Mouse (Mus musculus): ENCODE measurements at regions not wholly inside any gene's neighbourhood (a gene's known extent, or its start where the extent isn't known, plus 50 kb on each side); places are given as distances from the start of the nearest gene placed in this dataset.

DNA sequence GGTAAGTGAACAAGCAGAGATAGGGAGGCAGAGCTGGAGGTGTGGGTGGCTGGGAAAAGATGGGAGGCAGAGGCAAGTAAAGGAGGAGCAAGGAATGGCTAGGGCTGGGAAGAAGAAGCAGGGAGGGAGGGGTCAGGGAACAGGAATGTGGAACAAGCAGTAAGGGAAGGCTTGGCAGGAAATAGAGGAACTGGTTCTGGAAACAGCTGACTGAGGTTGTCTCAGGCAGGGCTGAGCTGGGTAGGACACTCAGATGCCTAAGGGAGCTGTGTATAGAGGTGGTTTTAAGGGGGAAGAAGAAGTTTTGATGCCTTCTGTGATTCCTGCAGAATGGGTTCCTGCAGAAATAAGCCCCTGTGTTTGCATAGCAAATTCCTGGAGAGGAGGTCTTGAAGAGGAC is 92.7 kb downstream of the Nucb2 start:
- Histone ChIP-seq H3K27me3 (no peaks in the 10 kb centered on the region), H3K4me3 (no peak overlapping the region), H3K4me1 (replicated peaks) (no peaks in the 10 kb centered on the region), H3K36me3 (no peaks in the 10 kb centered on the region), H3K9ac (no peak overlapping the region), H3K27ac (no peak overlapping the region), H3K4me2 (no peak overlapping the region), H3K9me3 (peaks cover 12% of the 10 kb centered on the region; the same call in 1 of the 2 replicates)
- no peak for ATAC-seq (ENCODE audit: low FRiP score)

DNA sequence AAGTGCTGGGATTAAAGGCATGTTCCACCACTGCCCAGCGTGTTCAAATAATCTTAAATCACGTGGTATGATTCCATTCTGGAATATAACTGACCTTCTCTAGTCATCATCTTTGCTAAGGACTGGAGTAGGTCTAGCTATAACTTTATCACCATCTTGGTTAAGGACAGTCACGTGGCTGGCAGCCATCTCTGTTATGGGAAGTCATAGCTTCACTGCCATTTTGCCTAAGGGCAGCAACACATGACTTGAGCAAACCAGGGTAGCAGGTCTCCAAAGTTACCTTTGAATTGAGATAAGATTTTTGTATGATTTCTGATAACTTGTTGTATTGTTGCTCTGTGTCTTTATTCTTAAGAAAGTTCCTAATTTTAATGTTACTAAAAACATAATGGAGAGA is 96.2 kb downstream of the Nucb2 start:
- WGBS = 84% methylated on average over 3 of the region's 3 CpGs

DNA sequence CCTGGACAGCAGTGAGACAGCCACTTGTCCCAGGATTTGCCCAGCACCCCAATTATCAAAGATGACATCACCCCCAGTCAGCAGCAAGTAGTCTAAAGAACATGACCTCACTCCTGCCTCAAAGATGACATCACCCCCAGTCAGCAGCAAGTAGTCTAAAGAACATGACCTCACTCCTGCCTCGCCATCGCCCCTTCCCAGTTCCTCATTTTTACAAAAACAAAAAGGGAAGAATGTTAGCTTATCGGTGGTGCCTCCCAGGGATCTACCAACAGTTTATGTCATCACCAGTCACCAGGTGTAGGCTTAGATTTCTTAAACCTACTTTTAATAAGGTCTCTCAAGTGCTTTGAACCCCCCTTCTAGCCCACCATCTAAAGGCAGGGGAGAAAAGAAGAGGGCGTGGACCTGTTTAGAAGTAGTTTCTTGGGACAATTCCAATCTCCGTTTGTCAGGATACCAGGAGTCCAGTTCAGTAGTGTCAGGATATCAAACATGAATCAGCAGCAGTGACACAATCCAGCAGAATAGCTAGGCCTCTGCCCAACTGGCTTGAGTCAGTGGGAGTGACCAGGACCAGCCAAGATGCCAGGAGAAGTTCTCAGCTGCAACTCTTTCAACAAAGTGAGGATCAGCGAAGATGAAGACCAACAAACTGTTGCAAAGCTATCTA is 99.1 kb downstream of the Nucb2 start:
- 90% methylated on average over 6 of the region's 6 CpGs for WGBS
- Histone ChIP-seq H3K9ac (no peak overlapping the region), H3K4me1 (replicated peaks) (peaks cover 8% of the 10 kb centered on the region), H3K27me3 (0 out of 2 replicates have a peak, but pooled peaks cover 3% of the 10 kb centered on the region), H3K4me2 (no peak overlapping the region), H3K9me3 (peaks cover 12% of the 10 kb centered on the region; the same call in 1 of the 2 replicates), H3K27ac (no peak overlapping the region), H3K4me3 (no peak overlapping the region), H3K36me3 (no peaks in the 10 kb centered on the region)
- no peak for ATAC-seq (ENCODE audit: low FRiP score)

More for the DNA sequence above, 96.2 kb downstream of the Nucb2 start:
- Histone ChIP-seq H3K4me1 (replicated peaks) (no peaks in the 10 kb centered on the region), H3K36me3 (no peaks in the 10 kb centered on the region), H3K9ac (no peak overlapping the region), H3K9me3 (peaks cover 12% of the 10 kb centered on the region; the same call in 1 of the 2 replicates), H3K27ac (no peak overlapping the region), H3K4me2 (no peak overlapping the region), H3K4me3 (no peak overlapping the region), H3K27me3 (0 out of 2 replicates have a peak, but pooled peaks cover 3% of the 10 kb centered on the region)
- no peak for ATAC-seq (ENCODE audit: low FRiP score)

DNA sequence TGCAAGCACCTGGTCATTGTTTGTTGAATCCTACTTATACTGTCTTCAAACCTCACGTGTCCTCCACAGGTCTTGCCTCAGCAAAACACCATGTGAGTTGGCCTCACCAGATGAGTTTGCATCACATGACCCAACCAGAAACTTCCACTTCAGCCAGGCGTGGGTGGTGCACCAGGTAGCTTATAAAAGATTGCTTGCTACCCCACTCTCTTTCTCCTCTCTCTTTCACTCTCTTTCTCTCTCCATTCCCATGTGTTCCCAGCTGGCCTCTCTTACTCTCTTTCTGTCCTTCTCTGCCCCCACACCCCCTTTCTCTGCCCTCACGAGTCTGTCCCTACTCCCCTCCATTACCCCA is 99.6 kb downstream of the Nucb2 start:
- H3K27me3 ChIP-seq = 0 out of 2 replicates have a peak, but pooled peaks cover 3% of the 10 kb centered on the region
- H3K27ac ChIP-seq = no peak overlapping the region
- H3K36me3 ChIP-seq = no peaks in the 10 kb centered on the region
- peaks cover 12% of the 10 kb centered on the region; the same call in 1 of the 2 replicates for H3K9me3 ChIP-seq
- no peak overlapping the region for H3K9ac ChIP-seq
- peaks cover 8% of the 10 kb centered on the region for H3K4me1 ChIP-seq (replicated peaks)
- no peak for ATAC-seq (ENCODE audit: low FRiP score)
- 78% methylated on average over 3 of the region's 3 CpGs for WGBS
- no peak overlapping the region for H3K4me3 ChIP-seq
- no peak overlapping the region for H3K4me2 ChIP-seq

DNA sequence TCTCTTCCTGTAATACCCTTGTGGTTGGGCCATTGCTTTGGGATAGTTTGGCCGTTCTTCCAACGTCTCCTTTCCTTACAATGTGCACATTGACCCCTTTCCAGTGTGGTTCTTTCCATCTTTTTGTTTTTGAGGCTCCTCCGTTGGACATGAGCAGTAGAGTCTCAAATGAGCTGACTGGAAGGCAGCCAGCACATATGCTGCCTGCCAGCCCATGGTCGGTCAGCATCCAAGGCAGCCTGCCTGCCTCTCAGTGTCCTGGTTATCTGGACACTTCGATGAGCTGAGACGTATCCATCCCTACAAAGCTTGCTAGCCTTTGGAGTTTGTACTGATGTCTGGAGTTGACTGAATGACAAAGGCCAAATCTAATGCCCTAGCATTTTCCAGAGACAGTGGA is 102.1 kb downstream of the Nucb2 start:
- H3K27me3 ChIP-seq = 0 out of 2 replicates have a peak, but pooled peaks cover 6% of the 10 kb centered on the region
- ATAC-seq (ENCODE audit: low FRiP score) = no peak
- WGBS = 81% methylated on average over 6 of the region's 6 CpGs
- no peak overlapping the region for H3K4me3 ChIP-seq
- H3K9ac ChIP-seq = no peak overlapping the region
- no peak overlapping the region for H3K27ac ChIP-seq
- H3K36me3 ChIP-seq = no peaks in the 10 kb centered on the region
- H3K9me3 ChIP-seq = peaks cover 5% of the 10 kb centered on the region; the same call in 1 of the 2 replicates
- no peak overlapping the region for H3K4me2 ChIP-seq
- H3K4me1 ChIP-seq (replicated peaks) = peaks cover 8% of the 10 kb centered on the region

DNA sequence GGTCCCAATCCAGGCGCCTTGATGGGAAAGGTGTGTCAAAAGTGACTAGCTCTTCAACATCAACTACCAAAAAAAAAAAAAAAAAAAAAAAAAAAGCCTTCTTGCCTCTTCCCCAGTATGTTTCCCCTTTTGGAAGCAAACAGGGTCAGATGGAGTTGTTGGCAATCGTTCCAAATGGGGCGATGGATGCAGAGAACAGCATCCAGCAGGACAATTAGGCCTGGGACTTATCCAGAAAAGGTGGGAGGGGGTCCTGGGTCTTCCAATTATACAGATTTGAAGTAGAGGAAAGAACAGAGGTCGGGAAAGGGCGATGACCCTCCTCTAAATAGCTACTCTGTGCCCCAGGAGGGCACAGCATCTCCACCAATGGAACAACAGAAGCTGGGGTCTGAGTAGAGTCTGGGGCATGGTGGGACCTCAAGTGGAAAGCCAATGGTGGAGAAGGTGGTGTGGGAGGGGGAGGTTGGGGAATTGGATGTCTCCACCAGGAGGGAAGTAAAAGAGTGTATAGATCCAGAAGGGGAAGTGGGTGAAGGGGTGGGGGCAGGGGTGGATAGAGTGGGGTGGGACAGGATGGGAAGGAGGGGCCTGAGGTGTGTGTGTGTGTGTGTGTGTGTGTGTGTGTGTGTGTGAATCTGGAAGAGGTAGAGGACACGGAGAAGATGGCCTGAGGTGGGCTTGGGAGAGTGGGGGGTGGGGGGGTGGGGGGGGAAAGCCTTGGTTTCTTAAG is 102.7 kb downstream of the Nucb2 start:
- no peak for ATAC-seq (ENCODE audit: low FRiP score)

DNA sequence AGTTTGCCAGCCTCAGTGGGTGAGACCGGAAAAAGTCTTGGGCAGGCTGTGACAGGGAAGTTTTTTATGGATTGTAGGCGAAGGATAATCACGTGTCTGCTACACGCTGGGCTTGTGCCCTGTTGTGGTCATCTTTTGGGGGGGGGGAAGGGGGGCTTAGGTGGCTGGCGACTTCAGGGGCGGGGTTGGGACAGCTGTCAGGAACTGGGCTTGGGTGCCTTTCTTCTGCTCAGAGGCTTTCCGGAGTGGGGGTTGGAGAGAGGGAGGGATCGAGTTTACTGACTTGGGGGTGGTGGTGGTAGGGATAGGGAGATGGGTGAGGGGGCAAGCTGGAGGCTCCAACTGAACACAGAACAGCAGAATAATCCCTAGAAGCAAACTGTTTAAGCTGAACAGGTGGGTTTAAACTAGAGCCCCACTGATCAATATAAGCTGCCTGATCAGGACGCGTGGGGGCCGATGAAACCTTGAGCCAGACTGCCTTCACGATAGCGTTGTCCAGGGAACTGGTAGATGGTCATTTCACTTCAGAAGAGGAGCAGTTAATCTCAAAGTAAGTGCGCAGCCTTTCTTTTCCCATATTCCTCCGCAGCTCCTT is 103.6 kb downstream of the Nucb2 start:
- WGBS = 8% methylated on average over 15 of the region's 15 CpGs
- Histone ChIP-seq H3K4me2 (peak overlapping the region; percentile 57), H3K36me3 (no peaks in the 10 kb centered on the region), H3K4me1 (replicated peaks) (peaks cover 8% of the 10 kb centered on the region), H3K27me3 (0 out of 2 replicates have a peak, but pooled peaks cover 6% of the 10 kb centered on the region), H3K4me3 (peak overlapping the region; percentile 24), H3K9ac (peak overlapping the region; percentile 13; the same call in 1 of the 2 replicates), H3K9me3 (no peaks in the 10 kb centered on the region), H3K27ac (no peak overlapping the region)
- peak; percentile 29; the same call in 1 of the 2 replicates for ATAC-seq (ENCODE audit: low FRiP score)

More for the DNA sequence above, 102.7 kb downstream of the Nucb2 start:
- Histone ChIP-seq H3K4me3 (no peak overlapping the region), H3K27ac (no peak overlapping the region), H3K4me1 (replicated peaks) (peaks cover 8% of the 10 kb centered on the region), H3K36me3 (no peaks in the 10 kb centered on the region), H3K9me3 (no peaks in the 10 kb centered on the region), H3K9ac (no peak overlapping the region), H3K27me3 (0 out of 2 replicates have a peak, but pooled peaks cover 6% of the 10 kb centered on the region), H3K4me2 (no peak overlapping the region)
- 64% methylated on average over 6 of the region's 6 CpGs for WGBS

DNA sequence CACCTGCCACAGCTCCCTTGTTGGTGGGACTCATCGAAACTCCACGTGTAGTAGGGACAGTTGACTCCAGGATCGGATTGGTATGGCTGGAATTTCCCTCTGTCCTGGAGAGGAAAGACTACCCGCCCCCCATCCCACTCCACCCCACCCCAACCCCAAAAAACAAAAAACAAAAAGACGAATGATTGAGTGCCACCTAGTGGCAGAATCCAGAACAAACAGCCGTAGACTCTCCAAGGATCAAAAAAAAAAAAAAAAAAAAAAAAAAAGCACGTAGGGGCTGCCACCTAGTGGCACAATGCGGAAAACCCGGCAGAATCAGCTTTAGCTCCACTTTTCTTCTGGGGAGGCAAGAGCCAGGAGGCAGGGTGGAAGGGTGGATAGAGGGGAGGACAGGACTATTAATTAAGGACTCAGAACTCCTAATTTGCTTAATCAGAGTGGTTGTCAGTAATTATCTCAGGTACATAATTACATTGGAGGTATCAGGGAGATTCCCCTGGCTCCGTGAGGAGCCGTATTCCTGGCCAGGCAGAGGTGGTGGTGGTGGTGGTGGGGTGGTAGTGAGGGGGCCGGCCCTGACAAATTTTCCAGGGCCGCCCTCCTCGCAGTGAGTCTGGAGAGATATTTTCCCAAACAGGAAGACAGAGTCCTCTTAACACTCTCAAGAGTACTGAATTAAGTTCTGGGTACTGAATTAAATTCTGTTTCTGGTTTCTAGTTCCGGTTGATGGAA is 104.3 kb downstream of the Nucb2 start:
- Histone ChIP-seq H3K9me3 (no peaks in the 10 kb centered on the region), H3K4me3 (peak overlapping the region; percentile 24), H3K27ac (no peak overlapping the region), H3K4me1 (replicated peaks) (peaks cover 8% of the 10 kb centered on the region), H3K4me2 (peak overlapping the region; percentile 57), H3K36me3 (no peaks in the 10 kb centered on the region), H3K27me3 (0 out of 2 replicates have a peak, but pooled peaks cover 3% of the 10 kb centered on the region), H3K9ac (peak overlapping the region; percentile 13; the same call in 1 of the 2 replicates)
- 26% methylated on average over 15 of the region's 15 CpGs for WGBS
- peak; percentile 75 for ATAC-seq (ENCODE audit: low FRiP score)

DNA sequence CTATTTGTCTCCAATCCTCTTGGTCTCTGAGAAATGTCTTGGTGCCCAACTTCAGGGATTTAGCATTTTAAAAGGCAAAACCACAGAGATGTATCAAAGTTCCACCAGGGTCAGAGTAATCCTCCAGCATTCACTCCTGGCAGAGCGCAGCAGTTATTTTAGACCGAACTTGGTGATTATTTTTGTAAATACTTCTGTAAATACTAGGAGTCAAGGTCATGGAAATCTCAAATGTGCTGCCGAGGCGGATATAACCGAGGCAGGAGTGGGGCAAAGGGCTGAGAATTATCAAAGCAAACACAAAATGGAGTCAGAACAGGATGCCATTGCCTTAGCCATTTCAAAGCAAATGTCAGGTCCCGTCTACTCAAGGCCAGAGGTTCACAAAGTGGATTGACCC is 105.2 kb downstream of the Nucb2 start:
- Histone ChIP-seq H3K9ac (no peak overlapping the region), H3K27ac (no peak overlapping the region), H3K27me3 (0 out of 2 replicates have a peak, but pooled peaks cover 3% of the 10 kb centered on the region), H3K9me3 (no peaks in the 10 kb centered on the region), H3K4me3 (no peak overlapping the region), H3K4me1 (replicated peaks) (peaks cover 8% of the 10 kb centered on the region), H3K36me3 (no peaks in the 10 kb centered on the region), H3K4me2 (no peak overlapping the region)
- ATAC-seq (ENCODE audit: low FRiP score) = no peak
- WGBS = 83% methylated on average over 6 of the region's 6 CpGs

DNA sequence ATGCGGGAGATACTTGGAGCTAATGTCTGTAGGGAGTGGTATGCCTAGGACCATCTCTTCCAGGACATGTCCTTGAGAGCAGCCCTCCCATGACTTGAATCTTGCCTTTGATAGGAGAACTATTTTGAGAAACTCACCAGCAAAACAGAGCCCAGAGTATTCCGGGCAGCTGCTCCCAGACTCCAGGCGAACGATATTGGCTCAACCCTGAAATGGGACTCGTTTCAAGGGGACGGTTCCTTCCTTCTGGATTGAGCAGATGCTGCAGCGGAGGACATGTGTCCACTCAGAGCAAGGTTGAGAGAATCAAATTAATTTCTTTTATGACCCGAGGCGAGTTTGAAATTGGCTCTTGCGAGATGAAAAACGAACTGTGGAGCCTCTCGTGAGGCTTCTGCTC is 105.7 kb downstream of the Nucb2 start:
- H3K4me1 ChIP-seq (replicated peaks) = peaks cover 8% of the 10 kb centered on the region
- 80% methylated on average over 12 of the region's 12 CpGs for WGBS
- H3K36me3 ChIP-seq = no peaks in the 10 kb centered on the region
- H3K4me2 ChIP-seq = no peak overlapping the region
- no peak overlapping the region for H3K4me3 ChIP-seq
- no peak for ATAC-seq (ENCODE audit: low FRiP score)
- no peak overlapping the region for H3K27ac ChIP-seq
- H3K9ac ChIP-seq = no peak overlapping the region
- 0 out of 2 replicates have a peak, but pooled peaks cover 3% of the 10 kb centered on the region for H3K27me3 ChIP-seq
- H3K9me3 ChIP-seq = no peaks in the 10 kb centered on the region

DNA sequence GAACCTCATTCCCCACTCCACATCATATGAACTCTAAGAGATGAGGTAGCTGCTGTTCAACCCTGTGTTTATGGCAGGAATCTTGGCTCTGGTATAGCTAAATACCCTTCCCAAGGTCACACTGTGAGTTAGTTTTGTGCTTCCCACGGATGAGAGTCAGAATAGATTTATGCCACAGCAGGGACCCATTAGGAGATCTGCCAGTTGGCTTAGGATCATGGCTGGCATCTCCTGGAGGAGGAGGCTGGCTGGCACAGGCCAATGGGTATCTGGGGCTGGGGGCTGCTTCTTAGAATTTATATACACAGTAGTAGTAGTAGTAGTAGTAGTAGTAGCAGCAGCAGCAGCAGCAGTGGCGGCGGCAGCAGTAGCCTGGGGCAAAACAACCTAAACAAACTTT is 111.8 kb downstream of the Nucb2 start:
- H3K27ac ChIP-seq = no peak overlapping the region
- H3K9ac ChIP-seq = no peak overlapping the region
- no peaks in the 10 kb centered on the region for H3K36me3 ChIP-seq
- no peaks in the 10 kb centered on the region for H3K9me3 ChIP-seq
- H3K27me3 ChIP-seq = no peaks in the 10 kb centered on the region
- H3K4me2 ChIP-seq = no peak overlapping the region
- no peak for ATAC-seq (ENCODE audit: low FRiP score)
- no peak overlapping the region for H3K4me3 ChIP-seq
- WGBS = 64% methylated on average over 3 of the region's 3 CpGs
- peaks cover 5% of the 10 kb centered on the region for H3K4me1 ChIP-seq (replicated peaks)

DNA sequence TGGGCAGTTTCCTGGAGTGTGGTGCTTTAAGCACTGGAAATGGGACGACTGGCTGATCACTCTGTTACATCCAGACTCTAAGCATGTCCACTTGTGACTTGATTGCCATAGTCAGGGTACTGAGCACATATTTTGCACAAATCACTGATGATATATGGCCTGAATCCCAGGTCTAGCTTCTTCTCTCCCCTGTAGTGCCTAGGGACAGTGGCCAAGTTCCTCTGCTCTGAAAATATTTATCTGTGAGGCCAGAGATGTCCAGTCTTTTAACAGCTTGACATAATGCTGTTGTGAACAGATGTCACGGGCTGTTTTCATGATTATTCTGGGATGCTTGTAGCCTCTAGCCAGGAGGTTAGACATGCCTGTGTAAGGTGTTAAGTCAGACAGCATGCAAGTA is 115.5 kb downstream of the Nucb2 start:
- WGBS = 79% methylated on average over 2 of the region's 2 CpGs
- Histone ChIP-seq H3K4me1 (replicated peaks) (peaks cover 5% of the 10 kb centered on the region), H3K9ac (no peak overlapping the region), H3K4me3 (no peak overlapping the region), H3K36me3 (no peaks in the 10 kb centered on the region), H3K27ac (no peak overlapping the region), H3K9me3 (no peaks in the 10 kb centered on the region), H3K27me3 (no peaks in the 10 kb centered on the region), H3K4me2 (no peak overlapping the region)
- no peak for ATAC-seq (ENCODE audit: low FRiP score)

All from hindbrain, embryonic 13.5 days (tissue).